21 mouse cellular contexts compared by ENCODE assay signal in genomic region chr10:41677396-41677795, GRCm38 (mm10). TPM values are rescaled to one million over a fixed set of nuclear protein-coding genes. Genes with fewer than 3 reads are reported as not detected.
DNase-seq lines count a peak whose midpoint lies in the region; ATAC-seq lines count a peak whose summit lies in the region.
"Had no signal": no experiment of that assay in that cellular context is flagged by ENCODE, and none has a peak within 500 bp of the region (broad histone marks: within the 10 kb centered on the region; RNA-seq: fewer than 3 reads in every experiment).

No protein-coding gene starts in this region.

- H3K4me3 ChIP-seq in kidney, embryonic 16.5 days (ENCODE audit: low read length) = no peak overlapping the region
- H3K4me3 ChIP-seq in midbrain, embryonic 11.5 days (ENCODE audit: low read depth, low read length) = no peak overlapping the region
- H3K4me3 ChIP-seq: forebrain, embryonic 10.5 days; hindbrain, embryonic 10.5 days; intestine, embryonic 15.5 days; limb, embryonic 10.5 days; midbrain, embryonic 13.5 days had no signal

- H3K4me1 ChIP-seq in kidney, embryonic 16.5 days (ENCODE audit: insufficient read depth, low read length) = peaks cover 11% of the 10 kb centered on the region; the same call in 1 of the 2 replicates
- H3K4me1 ChIP-seq in midbrain, embryonic 11.5 days (ENCODE audit: control insufficient read depth, insufficient read depth, low read length) = peaks cover 4% of the 10 kb centered on the region; the same call in 1 of the 2 replicates

- ATAC-seq in kidney, embryonic 16.5 days (ENCODE audit: low FRiP score, low TSS enrichment) = no peak
- ATAC-seq in midbrain, embryonic 11.5 days (ENCODE audit: low FRiP score) = no peak
- ATAC-seq: forebrain, embryonic 16.5 days; hindbrain, embryonic 16.5 days; intestine, embryonic 15.5 days; lung, postnatal 0 days; midbrain, embryonic 13.5 days had no signal

- H3K36me3 ChIP-seq in kidney, embryonic 16.5 days (ENCODE audit: insufficient read depth, low read length) = no peaks in the 10 kb centered on the region
- no peaks in the 10 kb centered on the region for H3K36me3 ChIP-seq in midbrain, embryonic 11.5 days (ENCODE audit: control insufficient read depth, insufficient read depth, low read length)
- H3K36me3 ChIP-seq: forebrain, embryonic 10.5 days; hindbrain, embryonic 10.5 days; intestine, embryonic 15.5 days; limb, embryonic 10.5 days; midbrain, embryonic 13.5 days had no signal

- peak; percentile 52 for DNase-seq in kidney, adult 11 months
- DNase-seq in testis, postnatal 10 days (ENCODE audit: low spot score) = peak; percentile 62
- no peak for DNase-seq in testis, postnatal 14 days (ENCODE audit: low spot score)
- DNase-seq in kidney, adult 9 months = peak; percentile 66
- no peak for DNase-seq in midbrain, embryonic 11.5 days (ENCODE audit: low spot score, missing footprints)
- no peak for DNase-seq in adipocyte (ENCODE audit: low spot score)
- DNase-seq: adrenal gland, adult 2 months; gastrocnemius, postnatal 10 days; liver; right cerebral cortex, postnatal 14 days had no signal

- no peaks in the 10 kb centered on the region for H3K9me3 ChIP-seq in kidney, embryonic 16.5 days (ENCODE audit: low read length)
- H3K9me3 ChIP-seq in midbrain, embryonic 11.5 days (ENCODE audit: control insufficient read depth, low read length) = no peaks in the 10 kb centered on the region
- H3K9me3 ChIP-seq: forebrain, embryonic 10.5 days; hindbrain, embryonic 10.5 days; intestine, embryonic 15.5 days; limb, embryonic 10.5 days; midbrain, embryonic 13.5 days had no signal

- H3K27me3 ChIP-seq in kidney, embryonic 16.5 days (ENCODE audit: insufficient read depth, low read length) = no peaks in the 10 kb centered on the region
- H3K27me3 ChIP-seq in midbrain, embryonic 11.5 days (ENCODE audit: control insufficient read depth, insufficient read depth, low read length) = no peaks in the 10 kb centered on the region
- H3K27me3 ChIP-seq: intestine, embryonic 15.5 days; midbrain, embryonic 13.5 days had no signal

- WGBS in kidney, embryonic 16.5 days = 59% methylated on average over 8 of the region's 8 CpGs
- 74% methylated on average over 8 of the region's 8 CpGs for WGBS in midbrain, embryonic 11.5 days

- H3K27ac ChIP-seq in kidney, embryonic 16.5 days (ENCODE audit: low read length) = no peak overlapping the region
- no peak overlapping the region for H3K27ac ChIP-seq in midbrain, embryonic 11.5 days (ENCODE audit: low read depth, low read length)
- H3K27ac ChIP-seq: forebrain, embryonic 10.5 days; intestine, embryonic 15.5 days; limb, embryonic 10.5 days; midbrain, embryonic 13.5 days; stomach, postnatal 0 days had no signal

- H3K9ac ChIP-seq in kidney, embryonic 16.5 days (replicated peaks; ENCODE audit: low read length) = no peak overlapping the region
- no peak overlapping the region for H3K9ac ChIP-seq in midbrain, embryonic 11.5 days (ENCODE audit: low read length)
- H3K9ac ChIP-seq: intestine, embryonic 15.5 days; midbrain, embryonic 13.5 days had no signal

- H3K4me2 ChIP-seq in kidney, embryonic 16.5 days (replicated peaks; ENCODE audit: low read depth, low read length) = no peak overlapping the region
- no peak overlapping the region for H3K4me2 ChIP-seq in midbrain, embryonic 11.5 days
- H3K4me2 ChIP-seq: heart, embryonic 11.5 days; intestine, embryonic 15.5 days; midbrain, embryonic 13.5 days had no signal

RNA-seq across cellular contexts. Expression of gene Ccdc162, which starts 39.0 kb away (rescaled TPM):
- 0.36 and 0.40 TPM in 2 replicates for polyA plus RNA-seq in kidney, embryonic 16.5 days (2015; fragmentation: Nextera tagmentation; extraction: Ambion mirVana)
- 0.33 and 0.46 TPM in 2 replicates for polyA plus RNA-seq in midbrain, embryonic 11.5 days (2014; fragmentation: Nextera tagmentation; extraction: Ambion mirVana)

Comparison
In these comparisons a context has a peak if more than half of its experiments do, and no peak if none do; other contexts are left out.
1. DNase-seq: peak in kidney, adult 11 months (single experiment), testis, postnatal 10 days (single experiment) and kidney, adult 9 months (single experiment); none in testis, postnatal 14 days (single experiment), midbrain, embryonic 11.5 days (single experiment) and adipocyte (single experiment).